Mouse (Mus musculus) cerebellum, postnatal 25 days (tissue): ENCODE results near the gene Colec11.
A peak's percentile ranks its signal among the peaks of the same experiment; 100 is the strongest.

Source experiments
- DNase-seq, 2 experiments: peaks; one replicate each; pipeline ENCODE4 v3.0.0; 2021; ENCODE audit warnings: mixed read lengths in 2 of 2

Colec11 gene

GRCm38 (mm10) chr12:28602259-28602658, 20.9 kb downstream of the Colec11 start:
- peak; percentile 76 to 82 for DNase-seq

DNA sequence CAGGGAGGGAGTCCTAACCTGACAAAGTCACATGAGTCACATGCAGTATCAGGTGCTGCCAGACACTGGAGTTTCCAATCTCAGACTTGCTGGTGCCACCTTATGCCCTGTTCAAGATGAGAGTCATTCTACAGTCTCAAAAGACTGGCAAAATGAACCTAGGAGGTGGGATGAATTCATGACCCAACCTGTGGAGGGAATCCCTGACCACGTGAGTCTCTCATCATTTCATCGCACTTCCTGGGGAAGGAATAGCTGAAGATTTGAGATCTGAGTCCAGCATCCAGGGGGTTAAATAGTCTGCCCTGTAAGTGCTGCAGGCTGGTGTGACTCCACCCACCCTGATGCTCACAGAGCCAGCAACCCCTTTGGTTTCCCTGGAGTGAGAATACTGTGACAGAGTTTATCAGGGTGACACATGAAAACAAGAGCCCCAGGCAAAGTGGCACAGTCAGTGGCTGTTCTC, 24.6 kb downstream of the Colec11 start:
- no peak for DNase-seq

GRCm38 (mm10) chr12:28598110-28598509, 25.1 kb downstream of the Colec11 start:
- no peak for DNase-seq

- DNase-seq = no peak
These were observed 25.5 kb downstream of the Colec11 start for GRCm38 (mm10) chr12:28597699-28598098.

DNA sequence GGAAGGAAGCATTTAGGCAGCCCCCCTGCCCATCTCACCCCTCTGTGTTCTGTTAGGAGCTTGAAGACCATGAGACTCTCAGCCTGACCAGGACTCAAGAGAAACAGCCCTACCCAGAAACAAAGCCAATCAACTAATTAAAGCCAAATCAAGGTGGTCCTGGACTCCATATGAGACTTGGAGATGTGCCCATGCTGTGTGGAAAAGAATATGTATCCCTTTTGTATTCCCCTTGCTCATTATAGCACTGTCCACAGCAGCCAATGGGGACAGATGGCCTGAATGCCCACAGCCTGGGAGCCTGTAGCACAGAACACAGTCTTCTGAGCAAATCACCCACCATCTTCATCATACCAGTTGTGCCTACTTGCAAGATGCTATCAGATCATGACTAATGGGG, 26.3 kb downstream of the Colec11 start:
- no peak for DNase-seq

- peak in 1 of 2 experiments; percentile 46 for DNase-seq
These were observed 32.7 kb downstream of the Colec11 start for GRCm38 (mm10) chr12:28590428-28590827.

- peak; percentile 91 to 93 for DNase-seq
These were observed 33.9 kb downstream of the Colec11 start for GRCm38 (mm10) chr12:28589090-28589868.

GRCm38 (mm10) chr12:28587949-28588348, 35.2 kb downstream of the Colec11 start:
- no peak for DNase-seq

GRCm38 (mm10) chr12:28584036-28584435, 39.1 kb downstream of the Colec11 start:
- DNase-seq = no peak

DNA sequence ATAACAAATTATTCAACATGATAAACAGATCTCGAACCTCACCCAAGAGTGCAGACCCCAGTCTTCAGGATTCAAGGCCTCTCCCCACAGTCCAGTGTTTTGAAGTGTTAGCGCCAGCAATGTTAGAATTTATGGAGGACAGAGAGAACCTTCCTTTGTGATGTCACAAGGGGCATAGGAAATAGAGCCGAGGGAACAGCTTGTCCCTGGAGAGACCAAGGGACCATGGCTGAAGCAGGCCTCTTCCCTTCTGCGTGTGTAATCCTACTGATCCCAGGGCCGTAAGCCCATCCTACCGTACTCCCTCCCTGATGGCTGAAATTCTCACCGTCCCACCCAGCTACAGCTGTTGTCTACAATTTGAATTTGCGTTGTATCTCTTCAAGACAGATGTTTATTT, 40.8 kb downstream of the Colec11 start, which contains the start of gene Allc:
Gene Allc (minus strand): TSS at position 101 of the 400 bp plus-strand sequence.
- DNase-seq = no peak

DNA sequence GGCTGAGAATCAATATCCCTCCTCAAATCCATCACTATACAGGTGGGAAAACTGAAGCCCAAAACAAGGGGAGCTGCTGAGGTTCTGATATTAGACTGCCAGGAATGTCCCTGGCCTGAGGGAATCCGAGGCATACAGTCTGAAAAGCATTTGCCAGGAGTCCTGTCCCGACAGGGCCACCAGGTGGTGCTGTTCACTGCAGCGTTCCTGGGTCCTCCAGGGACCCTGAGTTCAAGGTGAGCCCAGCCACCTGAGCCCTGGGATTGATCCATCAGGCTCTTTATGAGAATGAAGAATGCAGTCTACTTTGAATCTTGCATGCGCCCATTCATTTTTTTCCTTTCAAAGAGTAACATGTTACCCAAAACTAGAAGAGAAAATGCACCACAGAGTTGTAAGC, 44.0 kb downstream of the Colec11 start:
- peak in 1 of 2 experiments; percentile 31 for DNase-seq

DNA sequence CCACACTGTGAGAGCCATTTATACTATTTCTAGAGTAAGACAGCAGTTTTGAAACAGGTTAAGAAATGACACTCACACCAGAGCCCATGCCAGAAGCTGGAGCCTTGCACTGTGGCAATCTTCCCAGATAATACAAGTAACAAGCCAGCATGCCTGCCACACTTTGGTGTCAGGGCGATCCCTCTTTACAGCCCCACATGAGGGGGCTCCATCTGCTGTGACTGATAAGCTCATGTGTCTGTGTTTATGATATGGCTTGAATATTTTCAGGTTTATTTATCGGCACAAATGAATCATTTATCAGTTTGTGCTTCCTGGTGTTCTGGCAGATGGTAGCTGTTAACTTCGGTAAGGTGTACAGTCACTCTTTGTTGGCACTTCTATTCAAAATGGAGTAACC, 45.0 kb downstream of the Colec11 start:
- DNase-seq = no peak

GRCm38 (mm10) chr12:28575366-28576070, 47.7 kb downstream of the Colec11 start:
- DNase-seq = no peak

DNA sequence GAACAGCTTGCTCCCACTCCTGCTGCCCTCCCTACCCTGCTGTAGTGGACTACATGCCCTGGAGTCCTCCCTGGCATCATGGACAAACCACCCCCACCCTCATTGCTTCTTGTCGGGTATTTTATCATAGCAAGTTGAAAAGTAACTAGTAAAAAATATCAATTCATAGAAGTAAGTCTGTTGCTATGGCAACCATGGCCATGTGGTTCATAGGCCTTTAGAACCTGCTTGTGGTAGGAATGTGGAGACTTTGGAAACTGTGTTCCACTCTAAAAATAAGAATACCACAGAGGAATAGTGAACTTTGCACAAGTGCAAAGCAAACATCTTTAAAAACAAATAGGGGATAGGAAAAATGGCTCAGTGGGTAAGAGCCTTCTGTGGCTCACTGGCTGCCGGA, 50.9 kb downstream of the Colec11 start:
- no peak for DNase-seq

DNA sequence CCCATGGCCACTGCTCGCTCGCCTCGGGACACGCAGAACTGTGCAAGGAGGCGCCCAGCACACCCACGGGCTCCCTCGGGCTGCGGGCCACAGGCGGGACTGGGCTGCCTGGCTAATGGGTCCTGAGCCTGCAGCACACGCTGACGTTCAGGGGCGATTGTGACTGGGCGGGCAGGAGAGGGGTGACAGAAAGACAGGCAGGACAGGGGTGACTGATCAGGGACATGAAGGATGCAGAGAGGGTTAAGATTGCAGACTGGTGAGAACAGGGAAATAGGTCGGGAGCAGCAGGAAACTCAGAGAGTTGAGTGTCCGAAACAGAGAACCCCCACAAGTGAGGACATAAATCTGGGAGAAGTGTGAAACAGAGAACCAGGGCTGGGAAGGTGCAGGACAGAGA, 70.9 kb downstream of the Colec11 start, which contains the start of gene Dcdc2c:
Gene Dcdc2c (minus strand): TSS at position 101 of the 400 bp plus-strand sequence.
- no peak for DNase-seq

GRCm38 (mm10) chr12:28551775-28552174, 71.4 kb downstream of the Colec11 start:
- peak in 1 of 2 experiments; percentile 10 for DNase-seq

DNA sequence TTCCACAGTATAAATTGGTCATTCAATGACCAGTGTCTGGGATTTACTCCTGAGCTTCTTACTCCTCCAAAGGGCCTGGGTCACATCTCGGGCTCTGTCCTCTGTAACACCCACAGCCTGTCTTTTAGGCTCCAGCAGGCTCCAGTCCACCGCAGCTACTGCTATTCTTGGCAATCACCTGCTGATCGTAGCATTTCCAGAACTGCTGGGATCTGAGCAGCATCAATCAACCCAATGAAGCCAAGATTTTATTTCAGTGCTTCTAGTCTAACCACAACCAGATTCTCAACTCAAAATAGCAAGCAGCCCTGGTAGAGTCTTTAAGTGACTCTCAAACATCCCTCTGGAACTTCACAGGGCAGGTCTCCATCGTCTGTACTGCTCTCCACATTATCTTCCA, 74.3 kb downstream of the Colec11 start:
- no peak for DNase-seq
